Comparison of ENCODE assay signal across 10 mouse cellular contexts in the genomic region with DNA sequence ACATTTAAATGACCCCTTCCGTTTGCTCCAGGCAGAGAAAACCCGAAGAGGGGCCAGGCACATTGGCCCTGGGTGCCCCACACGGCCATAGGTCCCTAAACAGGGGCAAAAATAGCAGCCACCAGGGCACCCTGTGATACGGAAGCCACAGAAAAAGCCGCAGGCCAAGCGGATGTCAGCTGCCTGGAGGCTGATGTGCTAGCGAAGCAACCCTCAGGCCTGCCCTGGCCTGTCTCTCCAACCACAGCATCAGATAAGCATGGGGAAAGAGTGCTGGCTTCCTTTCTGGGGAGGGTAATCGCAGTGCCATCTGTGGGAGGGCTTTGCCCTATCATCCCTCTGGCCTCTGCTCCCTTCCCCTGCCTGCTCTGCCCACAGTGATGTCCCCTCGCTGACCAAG. TPM values are rescaled to one million over a fixed set of nuclear protein-coding genes. Genes with fewer than 3 reads are reported as not detected.
DNase-seq lines count a peak whose midpoint lies in the region; ATAC-seq and TF ChIP-seq lines count a peak whose summit lies in the region.
"Had no signal": no experiment of that assay in that cellular context is flagged by ENCODE, and none has a peak within 500 bp of the region (broad histone marks: within the 10 kb centered on the region; RNA-seq: fewer than 3 reads in every experiment).

No protein-coding gene starts in this region.

- H3K27me3 ChIP-seq in intestine, postnatal 0 days (replicated peaks; ENCODE audit: control insufficient read depth, insufficient read depth, low read length), result no peaks in the 10 kb centered on the region

- H3K9ac ChIP-seq in intestine, postnatal 0 days (ENCODE audit: low read depth, low read length), result no peak overlapping the region
- H3K9ac ChIP-seq: neural tube, embryonic 15.5 days had no signal

- H3K27ac ChIP-seq in intestine, postnatal 0 days (ENCODE audit: low read depth, low read length), result no peak overlapping the region
- H3K27ac ChIP-seq: neural tube, embryonic 15.5 days had no signal

- no peak overlapping the region for H3K4me3 ChIP-seq in intestine, postnatal 0 days (ENCODE audit: low read depth, low read length)
- H3K4me3 ChIP-seq: neural tube, embryonic 15.5 days had no signal

- H3K4me2 ChIP-seq in intestine, postnatal 0 days (replicated peaks; ENCODE audit: low read depth), result no peak overlapping the region
- H3K4me2 ChIP-seq: neural tube, embryonic 15.5 days had no signal

- WGBS in intestine, postnatal 0 days, result 88% methylated on average over 9 of the region's 9 CpGs

- intact Hi-C loops in left cerebral cortex, postnatal 4 days (cut with DNase I), result no loop called here

- H3K36me3 ChIP-seq in intestine, postnatal 0 days (ENCODE audit: control insufficient read depth, insufficient read depth), result no peaks in the 10 kb centered on the region
- H3K36me3 ChIP-seq: neural tube, embryonic 15.5 days had no signal

- H3K4me1 ChIP-seq in intestine, postnatal 0 days (replicated peaks; ENCODE audit: control insufficient read depth, insufficient read depth, low read length), result no peaks in the 10 kb centered on the region

- no peak for ATAC-seq in intestine, postnatal 0 days

- no peak for TF ChIP-seq CTCF in intestine, postnatal 0 days (IDR thresholded peaks at IDR 0.05; ENCODE audit: low read depth)

- no peaks in the 10 kb centered on the region for H3K9me3 ChIP-seq in intestine, postnatal 0 days (ENCODE audit: control insufficient read depth)
- H3K9me3 ChIP-seq: neural tube, embryonic 15.5 days had no signal

- DNase-seq in urinary bladder, adult 18-20 months (ENCODE audit: low spot score in 2 of 2), result peak; percentile 69 to 75
- no peak for DNase-seq in urinary bladder, postnatal 10 days (ENCODE audit: low spot score)
- peak; percentile 89 for DNase-seq in induced T-regulatory cell, adult 2 months (ENCODE audit: low read depth)
- DNase-seq in natural killer cell, adult 2 months (ENCODE audit: low spot score in 2 of 2), result peak; percentile 76 to 84
- no peak for DNase-seq in frontal cortex, adult 2 months (ENCODE audit: extremely low spot score in 1 of 2, low spot score in 1 of 2)
- no peak for DNase-seq in left cerebral cortex, postnatal 4 days
- DNase-seq in kidney, postnatal 4 days, result no peak
- DNase-seq: cerebellum, adult 8-10 months had no signal

RNA-seq across cellular contexts. Expression of a gene that starts 26.1 kb away (rescaled TPM):
- polyA plus RNA-seq in frontal cortex, adult 2 months (2012; rRNA removed), result 29.3 and 31.9 TPM in 2 replicates
- 10 to 100 TPM; 18.3 to 23.0 TPM for total RNA-seq in left cerebral cortex, postnatal 4 days (2021)
- polyA plus RNA-seq in intestine, postnatal 0 days (2015; fragmentation: Nextera tagmentation; extraction: Ambion mirVana), result 2.0 and 3.3 TPM in 2 replicates

Comparison
In these comparisons a context has a peak if more than half of its experiments do, and no peak if none do; other contexts are left out.
1. DNase-seq: peak in urinary bladder, adult 18-20 months (2 of 2), induced T-regulatory cell, adult 2 months (single experiment) and natural killer cell, adult 2 months (2 of 2); none in urinary bladder, postnatal 10 days (single experiment), frontal cortex, adult 2 months (0 of 2), left cerebral cortex, postnatal 4 days (single experiment) and kidney, postnatal 4 days (0 of 2).